Mouse (Mus musculus) brain, embryonic 14.5 days (tissue): Measurements from ENCODE around the gene Olfr1279.

ENCODE experiments used
- CTCF ChIP-seq: fragments of 200-500 bp; IDR thresholded peaks from 2 replicates; pipeline ENCODE4 v1.5.1; 2012; ENCODE audit warnings: inconsistent platforms, mild to moderate bottlenecking, moderate library complexity, borderline replicate concordance; ENCODE audit not compliant: insufficient read depth, insufficient read length; ENCODE audit errors: extremely low read depth
- POLR2A ChIP-seq: fragments of 200-500 bp; IDR thresholded peaks from 2 replicates; pipeline ENCODE4 v1.6.1; 2012; ENCODE audit warnings: mild to moderate bottlenecking, inconsistent platforms, borderline replicate concordance; ENCODE audit not compliant: poor library complexity, insufficient read depth, insufficient read length, severe bottlenecking; ENCODE audit errors: extremely low read depth

DNA sequence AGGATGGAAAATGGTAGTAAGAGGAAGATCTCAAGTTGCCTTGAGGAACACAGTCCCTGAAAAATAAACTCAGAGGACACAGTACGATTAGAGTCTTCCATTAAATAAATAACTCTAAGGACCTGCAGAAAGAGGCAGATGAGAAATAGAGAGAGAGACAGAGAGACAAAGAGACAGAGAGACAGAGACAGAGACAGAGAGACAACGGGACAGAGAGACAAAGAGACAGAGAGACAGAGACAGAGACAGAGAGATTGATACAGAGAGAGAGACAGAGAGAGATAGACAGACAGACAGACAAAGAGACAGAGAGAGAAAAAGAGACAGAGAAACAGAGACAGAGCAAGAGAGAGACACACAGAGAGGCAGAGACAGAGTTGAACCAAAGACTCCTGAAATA is 35.5 kb downstream of the Olfr1279 start, which contains the start of gene Olfr1282:
- TF ChIP-seq CTCF (no peak), POLR2A (no peak)
